Mouse (Mus musculus): ENCODE results near the gene Gpr12. TPM values are rescaled to one million over a fixed set of nuclear protein-coding genes. Genes with fewer than 3 reads are reported as not detected.

The Gpr12 gene
- polyA plus RNA-seq, 1 experiment from 2014 or later = 0.41 TPM

Other genes starting within 250 kb of the Gpr12 start
- not detected in 2 replicates for gene Wasf3, start 200.3 kb downstream of the Gpr12 start, polyA plus RNA-seq (2015; fragmentation: Nextera tagmentation; extraction: Ambion mirVana)
- gene Gm6408, start 103.3 kb downstream of the Gpr12 start, polyA plus RNA-seq (2015; fragmentation: Nextera tagmentation; extraction: Ambion mirVana) = not detected in 2 replicates
- gene Gm6370, start 93.9 kb downstream of the Gpr12 start, polyA plus RNA-seq (2015; fragmentation: Nextera tagmentation; extraction: Ambion mirVana) = not detected in 2 replicates
- not detected in 2 replicates for gene 4930449I24Rik, start 82.8 kb downstream of the Gpr12 start, polyA plus RNA-seq (2015; fragmentation: Nextera tagmentation; extraction: Ambion mirVana)
- gene Gm3402, start 71.1 kb downstream of the Gpr12 start, polyA plus RNA-seq (2015; fragmentation: Nextera tagmentation; extraction: Ambion mirVana) = not detected in 2 replicates
- not detected in 2 replicates for gene Gm3404, start 59.4 kb downstream of the Gpr12 start, polyA plus RNA-seq (2015; fragmentation: Nextera tagmentation; extraction: Ambion mirVana)
- gene Gm3409, start 47.6 kb downstream of the Gpr12 start, polyA plus RNA-seq (2015; fragmentation: Nextera tagmentation; extraction: Ambion mirVana) = not detected in 2 replicates
- not detected in 2 replicates for gene Gm3415, start 29.1 kb downstream of the Gpr12 start, polyA plus RNA-seq (2015; fragmentation: Nextera tagmentation; extraction: Ambion mirVana)
- 6.8 and 6.9 TPM in 2 replicates for gene Usp12, start 209.8 kb upstream of the Gpr12 start, polyA plus RNA-seq (2015; fragmentation: Nextera tagmentation; extraction: Ambion mirVana)
- 281 and 298 TPM in 2 replicates for gene Rpl21, start 247.7 kb upstream of the Gpr12 start, polyA plus RNA-seq (2015; fragmentation: Nextera tagmentation; extraction: Ambion mirVana)